In genomic region chr13:98573261-98574056, GRCm38 (mm10) we compare ENCODE assay signal across 9 mouse cellular contexts.
DNase-seq lines count a peak whose midpoint lies in the region; ATAC-seq and TF ChIP-seq lines count a peak whose summit lies in the region.
"Had no signal": no experiment of that assay in that cellular context is flagged by ENCODE, and none has a peak within 500 bp of the region (broad histone marks: within the 10 kb centered on the region; RNA-seq: fewer than 3 reads in every experiment).

No protein-coding gene starts in this region.

- peaks cover 12% of the 10 kb centered on the region; the same call in 1 of the 2 replicates for H3K4me1 ChIP-seq in forebrain, embryonic 11.5 days (replicated peaks; ENCODE audit: control insufficient read depth, insufficient read depth, low read length)
- no peaks in the 10 kb centered on the region for H3K4me1 ChIP-seq in intestine, postnatal 0 days (replicated peaks; ENCODE audit: control insufficient read depth, insufficient read depth, low read length)
- H3K4me1 ChIP-seq in neural tube, embryonic 15.5 days = peaks cover 19% of the 10 kb centered on the region

- no peaks in the 10 kb centered on the region for H3K36me3 ChIP-seq in forebrain, embryonic 11.5 days (ENCODE audit: control insufficient read depth, insufficient read depth, low read length)
- no peaks in the 10 kb centered on the region for H3K36me3 ChIP-seq in intestine, postnatal 0 days (ENCODE audit: control insufficient read depth, insufficient read depth)
- no peaks in the 10 kb centered on the region for H3K36me3 ChIP-seq in neural tube, embryonic 15.5 days

- TF ChIP-seq CTCF in left cerebral cortex, adult 2 months (IDR thresholded peaks at IDR 0.05) = no peak
- no peak for TF ChIP-seq CTCF in intestine, postnatal 0 days (IDR thresholded peaks at IDR 0.05; ENCODE audit: low read depth)

- H3K27me3 ChIP-seq in forebrain, embryonic 11.5 days (ENCODE audit: control insufficient read depth, insufficient read depth, low read length) = peaks cover 84% of the 10 kb centered on the region
- peaks cover 12% of the 10 kb centered on the region for H3K27me3 ChIP-seq in intestine, postnatal 0 days (replicated peaks; ENCODE audit: control insufficient read depth, insufficient read depth, low read length)
- H3K27me3 ChIP-seq in neural tube, embryonic 15.5 days (replicated peaks) = peaks cover 53% of the 10 kb centered on the region

- peak overlapping the region; percentile 40 for H3K4me3 ChIP-seq in left cerebral cortex, adult 2 months
- peak overlapping the region; percentile 19 for H3K4me3 ChIP-seq in forebrain, embryonic 11.5 days (ENCODE audit: low read depth, low read length)
- peak overlapping the region; percentile 42 for H3K4me3 ChIP-seq in intestine, postnatal 0 days (ENCODE audit: low read depth, low read length)
- peak overlapping the region; percentile 43 for H3K4me3 ChIP-seq in neural tube, embryonic 15.5 days (replicated peaks)

- intact Hi-C loops in left cerebral cortex, adult 2 months (cut with DNase I) = loop anchor here (5.0 kb wide), 2 partner anchors 206 to 221 kb away; partner anchors contain the start of gene Foxd1

- H3K27ac ChIP-seq in left cerebral cortex, adult 2 months = peak overlapping the region; percentile 4; the same call in 1 of the 2 replicates
- H3K27ac ChIP-seq in forebrain, embryonic 11.5 days (ENCODE audit: low read depth, low read length) = peak overlapping the region; percentile 44; the same call in 1 of the 2 replicates
- H3K27ac ChIP-seq in intestine, postnatal 0 days (ENCODE audit: low read depth, low read length) = no peak overlapping the region
- no peak overlapping the region for H3K27ac ChIP-seq in neural tube, embryonic 15.5 days (replicated peaks)

- peak in 1 of 2 experiments; percentile 24 for DNase-seq in left cerebral cortex, adult 2 months (ENCODE audit: extremely low spot score in 1 of 2, low spot score in 2 of 2)
- no peak for DNase-seq in left cerebral cortex, adult 11 months (ENCODE audit: low spot score)
- peak; percentile 66 for DNase-seq in forebrain, embryonic 11.5 days (ENCODE audit: low spot score)
- DNase-seq in spleen, postnatal 36 days (ENCODE audit: low spot score in 2 of 2) = no peak
- no peak for DNase-seq in layer of hippocampus, postnatal 14 days (ENCODE audit: low spot score in 2 of 2)
- DNase-seq: gastrocnemius, postnatal 25 days had no signal

- ATAC-seq in forebrain, embryonic 11.5 days (replicated peaks; ENCODE audit: low FRiP score) = peak; percentile 21
- no peak for ATAC-seq in intestine, postnatal 0 days
- ATAC-seq in neural tube, embryonic 15.5 days (ENCODE audit: low FRiP score) = no peak
- ATAC-seq in megakaryocyte progenitor cell, adult 5-6 weeks (replicated peaks; ENCODE audit: poor library complexity) = no peak

- H3K4me2 ChIP-seq in forebrain, embryonic 11.5 days (ENCODE audit: low read depth, low read length, severe bottlenecking) = peak overlapping the region; percentile 45
- H3K4me2 ChIP-seq in intestine, postnatal 0 days (replicated peaks; ENCODE audit: low read depth) = peak overlapping the region; percentile 78
- H3K4me2 ChIP-seq in neural tube, embryonic 15.5 days = peak overlapping the region; percentile 85

- H3K9ac ChIP-seq in forebrain, embryonic 11.5 days (ENCODE audit: low read length) = no peak overlapping the region
- no peak overlapping the region for H3K9ac ChIP-seq in intestine, postnatal 0 days (ENCODE audit: low read depth, low read length)
- H3K9ac ChIP-seq in neural tube, embryonic 15.5 days (replicated peaks) = peak overlapping the region; percentile 36; the same call in 1 of the 2 replicates

- 6% methylated on average over 39 of the region's 39 CpGs for WGBS in forebrain, embryonic 11.5 days
- 62% methylated on average over 39 of the region's 39 CpGs for WGBS in intestine, postnatal 0 days
- 21% methylated on average over 39 of the region's 39 CpGs for WGBS in neural tube, embryonic 15.5 days

- H3K9me3 ChIP-seq in forebrain, embryonic 11.5 days (ENCODE audit: control insufficient read depth, low read length) = no peaks in the 10 kb centered on the region
- no peaks in the 10 kb centered on the region for H3K9me3 ChIP-seq in intestine, postnatal 0 days (ENCODE audit: control insufficient read depth)
- H3K9me3 ChIP-seq in neural tube, embryonic 15.5 days (replicated peaks) = no peaks in the 10 kb centered on the region

Comparison
In these comparisons a context has a peak if more than half of its experiments do, and no peak if none do; other contexts are left out.
1. H3K27ac ChIP-seq: peak in left cerebral cortex, adult 2 months (single experiment) and forebrain, embryonic 11.5 days (single experiment); none in intestine, postnatal 0 days (single experiment) and neural tube, embryonic 15.5 days (single experiment).
2. Peak in every context shown above with its lines, with median percentiles within 50 percentile points of each other: H3K4me3 ChIP-seq and H3K4me2 ChIP-seq.